Mouse (Mus musculus) G1E (cell line): ENCODE data around the gene Ppp1r3c. TPM values are rescaled to one million over a fixed set of nuclear protein-coding genes. Genes with fewer than 3 reads are reported as not detected.

Source experiments
- ATAC-seq: 2 replicates; pipeline ENCODE4 v1.8.0; 2016; ENCODE audit warnings: mild to moderate bottlenecking; ENCODE audit not compliant: insufficient number of reproducible peaks, poor library complexity, low FRiP score, severe bottlenecking; ENCODE audit errors: extremely low read depth
- DNase-seq: peaks from one replicate; pipeline ENCODE4 v3.0.0; 2012; ENCODE audit warnings: low spot score
- H3K27me3 ChIP-seq: 2 replicates; pipeline ENCODE4 v1.6.1; 2012; ENCODE audit warnings: mild to moderate bottlenecking, low read length, inconsistent platforms; ENCODE audit not compliant: insufficient read depth
- H3K36me3 ChIP-seq: replicated peaks from 2 replicates; pipeline ENCODE3; 2012; ENCODE audit warnings: mild to moderate bottlenecking, inconsistent platforms
- H3K4me1 ChIP-seq: 2 replicates; pipeline ENCODE4 v1.6.1; 2012; ENCODE audit warnings: low read depth, low read length, inconsistent platforms, mixed read lengths; ENCODE audit not compliant: insufficient read depth
- H3K4me3 ChIP-seq: 2 replicates; pipeline ENCODE4 v1.5.1; 2012; ENCODE audit warnings: low read depth, mild to moderate bottlenecking, inconsistent platforms, low read length, moderate library complexity, mixed read lengths
- H3K9me3 ChIP-seq: replicated peaks from 2 replicates; pipeline ENCODE4 v1.6.1; 2012; ENCODE audit warnings: inconsistent platforms
- CTCF ChIP-seq: IDR thresholded peaks from 2 replicates; pipeline ENCODE4 v1.5.1; 2012; ENCODE audit warnings: low read depth, low read length, inconsistent platforms, mixed read lengths
- GATA1 ChIP-seq: IDR thresholded peaks from 2 replicates; pipeline ENCODE4 v1.6.1; 2012; ENCODE audit warnings: borderline replicate concordance, low read length, inconsistent platforms, mixed read lengths
- GATA2 ChIP-seq: IDR thresholded peaks from 2 replicates; pipeline ENCODE4 v1.6.1; 2012; ENCODE audit warnings: low read depth, low read length, inconsistent platforms, borderline replicate concordance
- POLR2AphosphoS5 ChIP-seq: IDR thresholded peaks from 2 replicates; pipeline ENCODE4 v1.6.1; 2012; ENCODE audit warnings: low read depth, low read length, inconsistent platforms; ENCODE audit not compliant: insufficient replicate concordance
- TAL1 ChIP-seq: conservative IDR thresholded peaks from 2 replicates; pipeline ENCODE4 v1.6.1; 2012; ENCODE audit warnings: low read depth, low read length, inconsistent platforms, mixed read lengths
- polyA plus RNA-seq: library from polyadenylated mRNA; stranded (reverse); fragments of >175 nt; gene quantifications from 2 replicates; pipeline ENCODE4 v1.2.3, GENCODE M21; 2012
- total RNA-seq, 2 experiments: library from RNA; stranded (forward) in 1 of 2; stranded (reverse) in 1 of 2; fragments of 200-1000 nt in 1 of 2; fragments of >200 nt in 1 of 2; fragmentation: Nextera tagmentation in 1 of 2; gene quantifications; 2 replicates each; pipeline ENCODE4 v1.2.3; 2014 to 2017

Gene Ppp1r3c
- total and polyA plus RNA-seq, 3 experiments, result 0.05 TPM; not detected in 2

- no peak for DNase-seq
- Histone ChIP-seq H3K4me3 (no peak overlapping the region), H3K36me3 (no peaks in the 10 kb centered on the region), H3K4me1 (no peaks in the 10 kb centered on the region), H3K9me3 (no peaks in the 10 kb centered on the region), H3K27me3 (peaks cover 9% of the 10 kb centered on the region)
- ATAC-seq, result no peak
- no peak for TF ChIP-seq TAL1
- TF ChIP-seq POLR2AphosphoS5, result no peak
- no peak for TF ChIP-seq CTCF
- TF ChIP-seq GATA2, result no peak
- no peak for TF ChIP-seq GATA1
Observed at GRCm38 (mm10) chr19:36700937-36701336, 35.5 kb downstream of the Ppp1r3c start.

GRCm38 (mm10) chr19:36699151-36699550, 37.3 kb downstream of the Ppp1r3c start:
- Histone ChIP-seq H3K4me1 (no peaks in the 10 kb centered on the region), H3K9me3 (no peaks in the 10 kb centered on the region), H3K27me3 (peaks cover 9% of the 10 kb centered on the region), H3K36me3 (no peaks in the 10 kb centered on the region), H3K4me3 (no peak overlapping the region)
- DNase-seq (no peak), ATAC-seq (no peak)
- TF ChIP-seq GATA2 (no peak), GATA1 (no peak), TAL1 (no peak), POLR2AphosphoS5 (no peak), CTCF (no peak)

GRCm38 (mm10) chr19:36698200-36698599, 38.3 kb downstream of the Ppp1r3c start:
- TF ChIP-seq GATA1 (no peak), POLR2AphosphoS5 (no peak), TAL1 (no peak), GATA2 (no peak), CTCF (no peak)
- no peak overlapping the region for H3K4me3 ChIP-seq
- no peak for DNase-seq

GRCm38 (mm10) chr19:36696601-36697122, 39.8 kb downstream of the Ppp1r3c start:
- H3K27me3 ChIP-seq, result peaks cover 10% of the 10 kb centered on the region
- TF ChIP-seq TAL1, result no peak
- TF ChIP-seq CTCF, result no peak
- TF ChIP-seq GATA1, result no peak
- TF ChIP-seq POLR2AphosphoS5, result no peak
- TF ChIP-seq GATA2, result no peak
- H3K4me1 ChIP-seq, result no peaks in the 10 kb centered on the region
- no peaks in the 10 kb centered on the region for H3K9me3 ChIP-seq
- DNase-seq (no peak), ATAC-seq (no peak)
- no peaks in the 10 kb centered on the region for H3K36me3 ChIP-seq
- H3K4me3 ChIP-seq, result no peak overlapping the region

More at GRCm38 (mm10) chr19:36698200-36698599, 38.3 kb downstream of the Ppp1r3c start:
- no peaks in the 10 kb centered on the region for H3K4me1 ChIP-seq
- no peaks in the 10 kb centered on the region for H3K9me3 ChIP-seq
- H3K36me3 ChIP-seq, result no peaks in the 10 kb centered on the region
- peaks cover 9% of the 10 kb centered on the region for H3K27me3 ChIP-seq
- no peak for ATAC-seq

GRCm38 (mm10) chr19:36693530-36693929, 42.9 kb downstream of the Ppp1r3c start:
- TF ChIP-seq POLR2AphosphoS5, result no peak
- no peak for TF ChIP-seq GATA1
- no peak for TF ChIP-seq CTCF
- no peaks in the 10 kb centered on the region for H3K36me3 ChIP-seq
- no peak for DNase-seq
- ATAC-seq, result no peak
- peaks cover 6% of the 10 kb centered on the region for H3K27me3 ChIP-seq
- no peaks in the 10 kb centered on the region for H3K9me3 ChIP-seq
- no peak overlapping the region for H3K4me3 ChIP-seq
- no peaks in the 10 kb centered on the region for H3K4me1 ChIP-seq

GRCm38 (mm10) chr19:36691941-36692340, 44.5 kb downstream of the Ppp1r3c start:
- H3K27me3 ChIP-seq, result peaks cover 5% of the 10 kb centered on the region
- DNase-seq, result no peak
- ATAC-seq, result no peak
- TF ChIP-seq POLR2AphosphoS5 (no peak), GATA1 (no peak), GATA2 (no peak), CTCF (no peak), TAL1 (no peak)
- no peaks in the 10 kb centered on the region for H3K4me1 ChIP-seq
- H3K4me3 ChIP-seq, result no peak overlapping the region
- no peaks in the 10 kb centered on the region for H3K36me3 ChIP-seq
- no peaks in the 10 kb centered on the region for H3K9me3 ChIP-seq

GRCm38 (mm10) chr19:36691245-36691644, 45.2 kb downstream of the Ppp1r3c start:
- Histone ChIP-seq H3K9me3 (no peaks in the 10 kb centered on the region), H3K27me3 (peaks cover 3% of the 10 kb centered on the region; the same call in 1 of the 2 replicates), H3K36me3 (no peaks in the 10 kb centered on the region), H3K4me3 (no peak overlapping the region), H3K4me1 (no peaks in the 10 kb centered on the region)
- TF ChIP-seq CTCF, result no peak
- no peak for TF ChIP-seq GATA2
- no peak for TF ChIP-seq TAL1
- no peak for TF ChIP-seq GATA1
- TF ChIP-seq POLR2AphosphoS5, result no peak
- ATAC-seq (no peak), DNase-seq (no peak)
